Mouse (Mus musculus) spleen, adult 2 months (tissue): ENCODE measurements around the gene Smyd2. TPM values are rescaled to one million over a fixed set of nuclear protein-coding genes. Genes with fewer than 3 reads are reported as not detected.
A peak's percentile ranks its signal among the peaks of the same experiment; 100 is the strongest.

Experiments
- DNase-seq, 2 experiments: peaks; one replicate each; pipeline versions ENCODE4 v3.0.0 to v3.0.0-alpha.2; 2012 to 2021; ENCODE audit warnings: low spot score in 2 of 2, low read depth in 1 of 2
- H3K27ac ChIP-seq: fragments of 200-500 bp; 2 replicates; pipeline ENCODE4 v1.5.1; 2012; ENCODE audit warnings: low read length, inconsistent platforms; ENCODE audit not compliant: insufficient read depth
- H3K27me3 ChIP-seq: fragments of 200-500 bp; 2 replicates; pipeline ENCODE4 v1.6.1; 2012; ENCODE audit warnings: mild to moderate bottlenecking, moderate library complexity, low read length, inconsistent platforms; ENCODE audit not compliant: control insufficient read depth, insufficient read depth
- H3K36me3 ChIP-seq: fragments of 200-500 bp; 2 replicates; pipeline ENCODE4 v1.6.1; 2012; ENCODE audit warnings: mild to moderate bottlenecking, low read length, inconsistent platforms; ENCODE audit not compliant: control insufficient read depth, insufficient read depth
- H3K4me1 ChIP-seq: fragments of 200-500 bp; 2 replicates; pipeline ENCODE4 v1.6.1; 2011; ENCODE audit warnings: inconsistent platforms; ENCODE audit not compliant: control insufficient read depth, insufficient read depth, insufficient read length
- H3K4me3 ChIP-seq: fragments of 200-500 bp; 2 replicates; pipeline ENCODE4 v1.5.1; 2011; ENCODE audit warnings: mild to moderate bottlenecking, inconsistent platforms; ENCODE audit not compliant: insufficient read depth, insufficient read length; ENCODE audit errors: extremely low read depth
- CTCF ChIP-seq: fragments of 200-500 bp; IDR thresholded peaks from 2 replicates; pipeline ENCODE4 v1.5.1; 2011; ENCODE audit warnings: mild to moderate bottlenecking, inconsistent platforms; ENCODE audit not compliant: insufficient read depth, insufficient read length, insufficient replicate concordance; ENCODE audit errors: extremely low read depth
- POLR2A ChIP-seq: fragments of 200-500 bp; IDR thresholded peaks from 2 replicates; pipeline ENCODE4 v1.6.1; 2011; ENCODE audit warnings: low read depth, low read length, inconsistent platforms
- WGBS: fragments of 180-500 bp; shearing (Covaris S2); methylation state at CpG from one replicate; pipeline ENCODE4 v1.1.7; 2018; 5-methylcytosine and 5-hydroxymethylcytosine counted together
- polyA plus RNA-seq: library from polyadenylated mRNA; depleted of rRNA; stranded (reverse); fragments of >200 nt; gene quantifications from 2 replicates; pipeline ENCODE4 v1.2.3, GENCODE M21; 2012

Gene Smyd2
- polyA plus RNA-seq, 1 experiment, result 14.6 TPM

DNA sequence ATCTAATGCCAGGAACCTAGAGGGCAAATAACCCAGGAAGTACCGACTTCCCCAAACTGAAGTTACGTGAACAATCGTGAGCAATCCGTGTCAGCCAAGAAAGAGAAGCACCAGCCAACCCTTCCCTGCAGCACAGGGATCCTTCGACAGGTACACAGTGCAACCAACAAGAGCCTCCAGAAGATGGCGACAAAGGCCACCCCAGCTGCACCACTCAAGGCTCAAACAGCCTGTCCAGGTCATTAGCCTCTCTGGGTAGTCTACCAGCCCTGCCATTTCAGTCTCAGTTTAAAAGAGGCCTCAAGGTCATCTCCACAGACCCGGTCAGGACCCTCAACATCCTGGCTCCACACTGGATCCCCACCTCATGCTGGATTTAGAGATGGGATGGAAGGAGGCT, 34.6 kb downstream of the Smyd2 start:
- no peak overlapping the region for H3K4me3 ChIP-seq
- peak in 1 of 2 experiments; percentile 41 for DNase-seq
- H3K27ac ChIP-seq, result no peak overlapping the region
- no peaks in the 10 kb centered on the region for H3K36me3 ChIP-seq
- H3K27me3 ChIP-seq, result no peaks in the 10 kb centered on the region
- TF ChIP-seq CTCF, result peak; percentile 91
- TF ChIP-seq POLR2A, result no peak
- WGBS, result 28% methylated on average over 7 of the region's 7 CpGs
- no peaks in the 10 kb centered on the region for H3K4me1 ChIP-seq

DNA sequence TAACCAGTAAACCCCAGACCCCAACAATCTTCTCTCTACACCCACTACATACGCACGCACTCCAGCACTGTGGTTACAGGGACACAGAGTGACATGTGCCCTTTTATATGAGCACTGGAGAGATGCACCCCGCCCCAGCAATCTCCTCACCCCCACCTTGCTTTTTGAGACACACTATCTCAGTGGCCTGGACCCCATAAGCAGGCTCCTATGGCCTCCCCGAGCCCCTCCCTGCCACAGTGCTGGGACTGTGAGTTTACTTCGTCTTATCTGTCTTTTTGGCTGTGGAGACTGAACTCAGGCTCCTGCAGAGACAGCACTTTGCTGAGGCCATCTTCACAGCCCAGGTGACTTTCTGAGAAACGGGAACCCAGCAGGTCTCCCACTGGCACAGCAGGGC, 36.2 kb downstream of the Smyd2 start:
- DNase-seq, result no peak
- Histone ChIP-seq H3K4me1 (no peaks in the 10 kb centered on the region), H3K27ac (no peak overlapping the region), H3K36me3 (no peaks in the 10 kb centered on the region), H3K4me3 (no peak overlapping the region), H3K27me3 (no peaks in the 10 kb centered on the region)
- 84% methylated on average over 6 of the region's 6 CpGs for WGBS
- no peak for TF ChIP-seq POLR2A
- no peak for TF ChIP-seq CTCF

DNA sequence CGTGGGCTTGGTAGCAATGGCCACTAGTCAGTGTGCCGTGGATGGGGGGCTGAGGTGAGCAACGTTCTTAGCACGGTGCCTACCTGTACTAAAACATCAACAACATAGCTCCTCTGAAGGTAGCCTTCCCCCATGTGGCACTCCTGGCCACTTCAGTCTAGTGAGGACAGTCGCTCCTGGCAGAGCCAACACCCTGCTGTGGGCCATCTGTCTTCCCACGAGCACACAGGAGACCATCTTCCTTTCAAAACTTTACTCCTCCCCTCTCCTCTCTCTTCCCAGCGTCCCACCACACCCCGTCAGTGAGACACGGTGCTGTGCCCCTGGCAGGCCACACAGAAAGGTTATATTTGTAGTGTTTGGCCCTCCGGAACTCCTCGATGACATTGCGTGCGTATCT, 37.2 kb downstream of the Smyd2 start:
- no peak overlapping the region for H3K27ac ChIP-seq
- no peak for DNase-seq
- no peak for TF ChIP-seq POLR2A
- no peak for TF ChIP-seq CTCF

DNA sequence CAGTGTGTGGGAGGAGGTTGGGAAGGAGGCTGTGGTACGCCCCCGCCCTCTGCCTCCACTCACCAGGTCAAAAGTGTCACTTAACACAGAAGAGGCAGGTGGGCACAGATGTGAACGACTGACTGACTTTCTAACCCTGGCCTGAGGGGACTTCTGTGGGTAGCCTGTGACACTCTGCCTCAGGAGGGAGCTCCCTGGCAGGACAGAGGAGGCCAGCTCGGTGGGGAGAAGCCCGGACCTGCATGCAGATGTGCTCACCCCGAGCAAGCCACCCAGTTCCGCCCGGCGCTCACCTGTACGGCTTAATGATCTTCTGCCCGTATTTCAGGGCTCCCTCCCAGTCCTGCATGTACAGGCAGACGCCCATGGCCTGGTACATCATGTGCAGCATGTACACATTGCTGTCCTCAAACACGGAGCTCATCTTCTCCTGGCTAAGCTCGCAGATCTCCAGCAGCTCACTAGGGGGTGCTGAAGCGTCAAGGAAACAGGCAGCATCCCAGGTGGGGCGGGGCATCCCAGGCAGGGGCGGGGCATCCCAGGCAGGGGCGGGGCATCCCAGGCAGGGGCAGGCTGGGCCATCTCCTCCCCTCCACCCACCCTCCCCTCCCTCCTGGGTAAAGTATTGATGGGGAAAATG, 38.5 kb downstream of the Smyd2 start:
- WGBS, result 84% methylated on average over 18 of the region's 18 CpGs
- H3K36me3 ChIP-seq, result no peaks in the 10 kb centered on the region
- no peak for TF ChIP-seq CTCF
- no peak for TF ChIP-seq POLR2A

More for the DNA sequence above, 37.2 kb downstream of the Smyd2 start:
- Histone ChIP-seq H3K27me3 (no peaks in the 10 kb centered on the region), H3K4me1 (no peaks in the 10 kb centered on the region), H3K4me3 (no peak overlapping the region), H3K36me3 (no peaks in the 10 kb centered on the region)
- WGBS, result 91% methylated on average over 13 of the region's 13 CpGs

DNA sequence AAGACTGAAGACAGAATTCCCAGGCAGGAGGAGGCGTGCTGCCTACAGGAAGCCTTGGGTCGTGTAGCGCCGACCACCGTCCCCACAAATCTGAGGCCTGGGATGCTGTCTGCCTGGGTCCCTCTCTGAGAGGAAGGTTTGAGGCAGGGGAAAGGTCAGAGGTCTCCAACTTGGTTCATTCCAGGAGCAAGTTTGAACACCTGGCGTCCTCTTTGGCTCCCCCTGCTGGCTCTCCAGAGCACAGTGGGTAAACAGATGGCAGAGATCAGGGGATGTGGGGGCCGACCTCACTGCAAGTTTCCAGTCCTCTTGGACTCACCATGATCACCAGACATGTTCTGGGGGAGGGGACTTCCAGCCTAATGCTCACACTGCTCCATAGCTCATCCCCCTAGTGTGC, 39.3 kb downstream of the Smyd2 start:
- Histone ChIP-seq H3K27ac (no peak overlapping the region), H3K4me3 (no peak overlapping the region), H3K27me3 (no peaks in the 10 kb centered on the region), H3K36me3 (no peaks in the 10 kb centered on the region), H3K4me1 (no peaks in the 10 kb centered on the region)
- peak; percentile 17 to 32 for DNase-seq
- WGBS, result 74% methylated on average over 7 of the region's 7 CpGs
- TF ChIP-seq CTCF (peak; percentile 89), POLR2A (no peak)

More for the DNA sequence above, 38.5 kb downstream of the Smyd2 start:
- no peak overlapping the region for H3K27ac ChIP-seq
- H3K4me3 ChIP-seq, result no peak overlapping the region
- H3K4me1 ChIP-seq, result no peaks in the 10 kb centered on the region
- H3K27me3 ChIP-seq, result no peaks in the 10 kb centered on the region
- DNase-seq, result no peak

DNA sequence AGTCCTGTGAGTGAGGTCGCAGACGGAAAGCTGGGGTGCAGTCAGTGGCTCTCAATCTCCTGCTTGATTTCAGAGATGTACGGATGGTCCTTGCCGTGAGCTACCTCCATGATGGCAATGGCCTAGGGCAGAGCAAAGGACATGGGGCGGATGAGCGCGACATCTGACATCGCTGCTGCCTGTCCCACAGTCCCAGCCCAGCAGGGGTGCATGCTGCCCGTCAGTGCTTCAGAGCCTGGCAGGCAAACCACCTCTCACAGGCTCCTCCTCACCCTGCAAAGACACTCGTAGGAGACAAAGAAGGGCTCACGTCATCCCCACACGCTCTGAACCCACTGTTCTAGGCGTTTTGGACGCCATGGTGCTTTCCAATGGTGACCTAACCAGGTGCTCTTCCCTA, 41.4 kb downstream of the Smyd2 start:
- no peaks in the 10 kb centered on the region for H3K27me3 ChIP-seq
- WGBS, result 91% methylated on average over 14 of the region's 14 CpGs
- DNase-seq, result no peak
- H3K4me1 ChIP-seq, result no peaks in the 10 kb centered on the region
- H3K36me3 ChIP-seq, result no peaks in the 10 kb centered on the region
- TF ChIP-seq CTCF (no peak), POLR2A (no peak)
- H3K27ac ChIP-seq, result no peak overlapping the region
- H3K4me3 ChIP-seq, result no peak overlapping the region

DNA sequence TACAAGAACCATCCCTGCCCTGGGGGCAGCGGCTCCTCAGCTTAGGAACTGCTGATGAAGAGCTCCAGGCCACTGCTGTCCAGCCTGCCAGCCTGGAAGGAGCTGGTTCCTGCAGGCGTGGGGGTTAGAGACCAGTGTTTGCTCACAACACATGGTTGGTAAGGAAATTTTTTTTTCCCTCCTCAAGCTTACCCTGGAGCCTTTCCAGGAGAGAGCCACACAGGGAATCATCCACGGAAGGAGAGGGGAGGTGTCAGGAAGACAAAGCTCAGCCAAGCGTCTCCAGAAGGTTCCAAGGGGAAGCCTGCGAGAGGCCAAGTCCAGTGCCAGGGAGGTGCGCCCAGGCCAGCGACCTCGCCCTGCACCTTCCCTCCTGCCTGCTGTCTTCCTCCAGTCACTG, 42.2 kb downstream of the Smyd2 start:
- Histone ChIP-seq H3K4me1 (no peaks in the 10 kb centered on the region), H3K27ac (no peak overlapping the region), H3K27me3 (no peaks in the 10 kb centered on the region), H3K36me3 (no peaks in the 10 kb centered on the region), H3K4me3 (no peak overlapping the region)
- 88% methylated on average over 8 of the region's 8 CpGs for WGBS
- no peak for DNase-seq
- no peak for TF ChIP-seq CTCF
- no peak for TF ChIP-seq POLR2A
